Mouse (Mus musculus): ENCODE measurements around the gene Sp1.

GRCm38 (mm10) chr15:102458904-102459317, 53.0 kb downstream of the Sp1 start, which contains the start of gene Prr13:
- TF ChIP-seq EP300 (IDR thresholded peaks at IDR 0.05; ENCODE audit: low read length) (no peak), USF1 (IDR thresholded peaks at IDR 0.05; ENCODE audit: low read depth, low read length) (no peak), JUND (conservative IDR thresholded peaks at IDR 0.05; ENCODE audit: low read depth, low read length) (no peak), TCF12 (IDR thresholded peaks at IDR 0.05; ENCODE audit: low read depth, low read length) (peak; percentile 81), CTCF (conservative IDR thresholded peaks at IDR 0.05 in 1 of 2, IDR thresholded peaks at IDR 0.05 in 1 of 2; ENCODE audit: low read depth in 2 of 2, low read length in 2 of 2) (peak in 1 of 2 experiments; percentile 69; a peak in 2 of 4 replicates), MAX (IDR thresholded peaks at IDR 0.05; ENCODE audit: low read length) (no peak), ETS1 (conservative IDR thresholded peaks at IDR 0.05; ENCODE audit: low read depth, low read length) (0 out of 2 replicates have a peak, but pooled peaks have one; percentile 32), RCOR1 (conservative IDR thresholded peaks at IDR 0.05; ENCODE audit: low read depth, low read length) (no peak), SMC3 (IDR thresholded peaks at IDR 0.05; ENCODE audit: low read depth, low read length) (no peak)
